Mouse (Mus musculus) kidney, postnatal 10 days (tissue): ENCODE data around the gene C1rl.
"Not testable (repeated sequence)": the region's sequence is repeated elsewhere in the genome, so short reads cannot be mapped to it uniquely, and the experiment has no call there.

Source experiments
- DNase-seq: peaks from one replicate; pipeline ENCODE4 v3.0.0; 2021; ENCODE audit warnings: mixed read lengths

C1rl gene

GRCm38 (mm10) chr6:124492842-124493561 lies at the start of gene C1rl:
TSS of gene C1rl (plus strand) at chr6:124493113.
- DNase-seq: peak; percentile 88

GRCm38 (mm10) chr6:124443338-124443737 lies 49.6 kb upstream of the C1rl start:
- no peak for DNase-seq

- DNase-seq: no peak
These were observed 46.9 kb upstream of the C1rl start for GRCm38 (mm10) chr6:124446024-124446423.

- DNase-seq: no peak
These were observed 46.5 kb upstream of the C1rl start for GRCm38 (mm10) chr6:124446459-124446858.

- no peak for DNase-seq
These were observed 45.6 kb upstream of the C1rl start for GRCm38 (mm10) chr6:124447356-124447755.

- no peak for DNase-seq
These were observed 44.6 kb upstream of the C1rl start for GRCm38 (mm10) chr6:124448186-124448852.

GRCm38 (mm10) chr6:124448959-124449667 lies 43.8 kb upstream of the C1rl start:
- no peak for DNase-seq

- no peak for DNase-seq
These were observed 43.1 kb upstream of the C1rl start for GRCm38 (mm10) chr6:124449668-124450383.

GRCm38 (mm10) chr6:124451995-124452394 lies 40.9 kb upstream of the C1rl start:
- no peak for DNase-seq

GRCm38 (mm10) chr6:124453756-124454155 lies 39.2 kb upstream of the C1rl start:
- peak; percentile 62 for DNase-seq

GRCm38 (mm10) chr6:124456243-124456642 lies 36.7 kb upstream of the C1rl start:
- no peak for DNase-seq

GRCm38 (mm10) chr6:124457827-124458226 lies 35.1 kb upstream of the C1rl start:
- no peak for DNase-seq

GRCm38 (mm10) chr6:124458505-124458904 lies 34.4 kb upstream of the C1rl start:
- no peak for DNase-seq

- no peak for DNase-seq
These were observed 33.5 kb upstream of the C1rl start for GRCm38 (mm10) chr6:124459388-124459787.

GRCm38 (mm10) chr6:124463881-124464291 lies 29.0 kb upstream of the C1rl start:
- no peak for DNase-seq

- DNase-seq: peak; percentile 83
These were observed 28.3 kb upstream of the C1rl start, which contains the start of gene Clstn3 for GRCm38 (mm10) chr6:124464305-124465271. TSS of gene Clstn3 (minus strand) at chr6:124464794.

GRCm38 (mm10) chr6:124465299-124465698 lies 27.6 kb upstream of the C1rl start:
- no peak for DNase-seq

GRCm38 (mm10) chr6:124465729-124466128 lies 27.2 kb upstream of the C1rl start:
- DNase-seq: no peak

- no peak for DNase-seq
These were observed 21.8 kb upstream of the C1rl start for GRCm38 (mm10) chr6:124471121-124471520.

GRCm38 (mm10) chr6:124471783-124472638 lies 20.9 kb upstream of the C1rl start:
- not testable (repeated sequence) for DNase-seq

GRCm38 (mm10) chr6:124472801-124473200 lies 20.1 kb upstream of the C1rl start:
- peak; percentile 75 for DNase-seq
